Comparison of ENCODE assay signal across 19 mouse cellular contexts in genomic region chr5:136710742-136711141, GRCm38 (mm10). TPM values are rescaled to one million over a fixed set of nuclear protein-coding genes. Genes with fewer than 3 reads are reported as not detected.
A peak's percentile ranks its signal among the peaks of the same experiment; 100 is the strongest.
DNase-seq lines count a peak whose midpoint lies in the region; ATAC-seq and TF ChIP-seq lines count a peak whose summit lies in the region.
"Had no signal": no experiment of that assay in that cellular context is flagged by ENCODE, and none has a peak within 500 bp of the region (broad histone marks: within the 10 kb centered on the region; RNA-seq: fewer than 3 reads in every experiment).

No protein-coding gene starts in this region.

- DNase-seq in hindbrain, postnatal 0 days (ENCODE audit: low spot score), result peak; percentile 52
- DNase-seq in 3T3-L1 (ENCODE audit: low read depth, low spot score), result peak; percentile 27
- peak; percentile 6 for DNase-seq in brain, adult 2 months (ENCODE audit: low read depth, low spot score)
- no peak for DNase-seq in thymus, adult 18-20 months
- DNase-seq in heart, adult 8-10 months (ENCODE audit: low spot score), result no peak
- DNase-seq in layer of hippocampus, adult 8-10 months (ENCODE audit: low spot score in 2 of 2), result no peak
- DNase-seq: cerebellum, adult 11-12 months; heart, adult 18-20 months; heart, postnatal 14 days; kidney, postnatal 25 days; liver; right cerebral cortex, adult 18-20 months; thymus, postnatal 25 days had no signal

- H3K27me3 ChIP-seq in hindbrain, postnatal 0 days (ENCODE audit: insufficient read depth, low read length), result no peaks in the 10 kb centered on the region
- H3K27me3 ChIP-seq in hindbrain, embryonic 16.5 days (replicated peaks; ENCODE audit: control insufficient read depth, insufficient read depth, low read length), result no peaks in the 10 kb centered on the region
- H3K27me3 ChIP-seq in lung, embryonic 16.5 days (ENCODE audit: control insufficient read depth, insufficient read depth, low read depth, low read length), result no peaks in the 10 kb centered on the region

- H3K9me3 ChIP-seq in hindbrain, postnatal 0 days (ENCODE audit: low read length), result no peaks in the 10 kb centered on the region
- no peaks in the 10 kb centered on the region for H3K9me3 ChIP-seq in hindbrain, embryonic 16.5 days (ENCODE audit: control insufficient read depth, low read length)
- H3K9me3 ChIP-seq in lung, embryonic 16.5 days (ENCODE audit: control insufficient read depth, low read length), result no peaks in the 10 kb centered on the region

- 34% methylated on average over 4 of the region's 4 CpGs for WGBS in hindbrain, postnatal 0 days
- 31% methylated on average over 4 of the region's 4 CpGs for WGBS in hindbrain, embryonic 16.5 days
- 22% methylated on average over 4 of the region's 4 CpGs for WGBS in lung, embryonic 16.5 days

- H3K4me3 ChIP-seq in hindbrain, postnatal 0 days (ENCODE audit: low read length), result no peak overlapping the region
- no peak overlapping the region for H3K4me3 ChIP-seq in hindbrain, embryonic 16.5 days (ENCODE audit: low read length)
- no peak overlapping the region for H3K4me3 ChIP-seq in lung, embryonic 16.5 days (ENCODE audit: low read length)

- H3K27ac ChIP-seq in hindbrain, postnatal 0 days, result no peak overlapping the region
- no peak overlapping the region for H3K27ac ChIP-seq in hindbrain, embryonic 16.5 days (ENCODE audit: low read depth, low read length)
- peak overlapping the region; percentile 75 for H3K27ac ChIP-seq in lung, embryonic 16.5 days (ENCODE audit: low read length)

- no peak for TF ChIP-seq CTCF in hindbrain, postnatal 0 days (IDR thresholded peaks at IDR 0.05; ENCODE audit: low read depth)

- no peak overlapping the region for H3K9ac ChIP-seq in hindbrain, postnatal 0 days (replicated peaks; ENCODE audit: low read length)
- no peak overlapping the region for H3K9ac ChIP-seq in hindbrain, embryonic 16.5 days (ENCODE audit: low read depth, low read length)
- H3K9ac ChIP-seq in lung, embryonic 16.5 days (ENCODE audit: low read length), result no peak overlapping the region

- no peak overlapping the region for H3K4me2 ChIP-seq in hindbrain, postnatal 0 days (ENCODE audit: low read depth, low read length)
- no peak overlapping the region for H3K4me2 ChIP-seq in hindbrain, embryonic 16.5 days (ENCODE audit: low read length)
- no peak overlapping the region for H3K4me2 ChIP-seq in lung, embryonic 16.5 days (ENCODE audit: low read depth, low read length)

- no peaks in the 10 kb centered on the region for H3K36me3 ChIP-seq in hindbrain, postnatal 0 days (ENCODE audit: insufficient read depth, low read length)
- H3K36me3 ChIP-seq in hindbrain, embryonic 16.5 days (ENCODE audit: control insufficient read depth, insufficient read depth, low read length), result no peaks in the 10 kb centered on the region
- H3K36me3 ChIP-seq in lung, embryonic 16.5 days (ENCODE audit: control insufficient read depth, insufficient read depth, low read length), result no peaks in the 10 kb centered on the region

- peak; percentile 44 for ATAC-seq in hindbrain, postnatal 0 days
- ATAC-seq in hindbrain, embryonic 16.5 days, result no peak; the same call in 1 of the 2 replicates
- ATAC-seq in lung, embryonic 16.5 days (ENCODE audit: low read depth), result peak; percentile 91
- ATAC-seq: activated CD4-positive, CD25-positive, alpha-beta regulatory T cell, adult 4 months had no signal

- H3K4me1 ChIP-seq in hindbrain, postnatal 0 days (ENCODE audit: insufficient read depth, low read length), result peaks cover 11% of the 10 kb centered on the region; the same call in 1 of the 2 replicates
- peaks cover 7% of the 10 kb centered on the region; the same call in 1 of the 2 replicates for H3K4me1 ChIP-seq in hindbrain, embryonic 16.5 days (ENCODE audit: control insufficient read depth, insufficient read depth, low read depth, low read length)
- peaks cover 15% of the 10 kb centered on the region for H3K4me1 ChIP-seq in lung, embryonic 16.5 days (replicated peaks; ENCODE audit: control insufficient read depth, insufficient read depth, low read length)

RNA-seq across cellular contexts. Expression of gene Myl10, which starts 17.8 kb away (rescaled TPM):
- total RNA-seq in hindbrain, postnatal 0 days (2014; rRNA removed), result not detected in 2 replicates
- not detected in 2 replicates for polyA plus RNA-seq in hindbrain, postnatal 0 days (2015; fragmentation: Nextera tagmentation; extraction: Ambion mirVana)
- not detected in 2 replicates for polyA plus RNA-seq in hindbrain, embryonic 16.5 days (2015; fragmentation: Nextera tagmentation; extraction: Ambion mirVana)
- 1.4 TPM in 1 of 2 replicates, not detected in the other for polyA plus RNA-seq in lung, embryonic 16.5 days (2015; fragmentation: Nextera tagmentation; extraction: Ambion mirVana)
- total RNA-seq in heart, adult 8-10 months (2022), result not detected
- not detected for total RNA-seq in layer of hippocampus, adult 8-10 months (2022)
- total RNA-seq: heart, adult 18-20 months; heart, postnatal 14 days; layer of hippocampus, postnatal 25 days had no signal
- polyA plus RNA-seq: frontal cortex, adult 2 months; neural tube, embryonic 14.5 days had no signal

Comparison
In these comparisons a context has a peak if more than half of its experiments do, and no peak if none do; other contexts are left out.
1. DNase-seq: peak in hindbrain, postnatal 0 days (single experiment), 3T3-L1 (single experiment) and brain, adult 2 months (single experiment); none in thymus, adult 18-20 months (0 of 2), heart, adult 8-10 months (single experiment) and layer of hippocampus, adult 8-10 months (0 of 2).